9 mouse cellular contexts compared by ENCODE assay signal in genomic region chr2:170286773-170287172, GRCm38 (mm10).
DNase-seq lines count a peak whose midpoint lies in the region; TF ChIP-seq lines count a peak whose summit lies in the region.
"Had no signal": no experiment of that assay in that cellular context is flagged by ENCODE, and none has a peak within 500 bp of the region (broad histone marks: within the 10 kb centered on the region; RNA-seq: fewer than 3 reads in every experiment).

No protein-coding gene starts in this region.

- no peaks in the 10 kb centered on the region for H3K36me3 ChIP-seq in E14TG2a.4 (ENCODE audit: insufficient read depth, low read length)
- no peaks in the 10 kb centered on the region for H3K36me3 ChIP-seq in hindbrain, embryonic 10.5 days

- peak overlapping the region; percentile 75 for H3K4me3 ChIP-seq in E14TG2a.4 (replicated peaks; ENCODE audit: low read length)
- H3K4me3 ChIP-seq in hindbrain, embryonic 10.5 days, result peak overlapping the region; percentile 51

- whole genome bisulfite sequencing in hindbrain, embryonic 10.5 days, result 5% methylated on average over 8 of the region's 8 CpGs

- peak overlapping the region; percentile 87 for H3K27ac ChIP-seq in hindbrain, embryonic 10.5 days

- H3K27me3 ChIP-seq in E14TG2a.4 (ENCODE audit: insufficient read depth, low read length), result peaks cover 21% of the 10 kb centered on the region
- H3K27me3 ChIP-seq in hindbrain, embryonic 10.5 days (ENCODE audit: insufficient read depth, poor library complexity, severe bottlenecking), result no peaks in the 10 kb centered on the region

- no peak for TF ChIP-seq CTCF in E14TG2a.4 (conservative IDR thresholded peaks at IDR 0.05; ENCODE audit: low read length)

- H3K4me1 ChIP-seq in E14TG2a.4 (replicated peaks; ENCODE audit: low read depth, low read length), result peaks cover 51% of the 10 kb centered on the region
- H3K4me1 ChIP-seq in hindbrain, embryonic 10.5 days (replicated peaks), result peaks cover 34% of the 10 kb centered on the region

- H3K9me3 ChIP-seq in E14TG2a.4 (ENCODE audit: low read length), result no peaks in the 10 kb centered on the region
- H3K9me3 ChIP-seq in hindbrain, embryonic 10.5 days, result no peaks in the 10 kb centered on the region
- H3K9me3 ChIP-seq: megakaryocyte, embryonic 14.5 days had no signal

- intact Hi-C loops in gastrocnemius, postnatal 36 days (cut with DNase I), result no loop called here

- DNase-seq in gastrocnemius, adult 18-20 months (ENCODE audit: low spot score), result peak; percentile 9
- DNase-seq in gastrocnemius, postnatal 36 days, result no peak
- DNase-seq in hindbrain, embryonic 10.5 days (ENCODE audit: low spot score), result peak; percentile 29
- DNase-seq in lung, postnatal 36 days, result peak; percentile 47
- DNase-seq in right cerebral cortex, postnatal 36 days (ENCODE audit: low spot score in 2 of 2), result no peak
- DNase-seq in spleen, postnatal 4 days (ENCODE audit: low spot score in 2 of 2), result no peak
- no peak for DNase-seq in thymus, postnatal 14 days

Comparison
In these comparisons a context has a peak if more than half of its experiments do, and no peak if none do; other contexts are left out.
1. DNase-seq: peak in gastrocnemius, adult 18-20 months (single experiment), hindbrain, embryonic 10.5 days (single experiment) and lung, postnatal 36 days (single experiment); none in gastrocnemius, postnatal 36 days (0 of 2), right cerebral cortex, postnatal 36 days (0 of 2), spleen, postnatal 4 days (0 of 2) and thymus, postnatal 14 days (single experiment).